12 mouse cellular contexts compared by ENCODE assay signal in genomic region chr7:143122191-143122590, GRCm38 (mm10). TPM values are rescaled to one million over a fixed set of nuclear protein-coding genes. Genes with fewer than 3 reads are reported as not detected.
A peak's percentile ranks its signal among the peaks of the same experiment; 100 is the strongest.
DNase-seq lines count a peak whose midpoint lies in the region; ATAC-seq and TF ChIP-seq lines count a peak whose summit lies in the region.
"Had no signal": no experiment of that assay in that cellular context is flagged by ENCODE, and none has a peak within 500 bp of the region (broad histone marks: within the 10 kb centered on the region; RNA-seq: fewer than 3 reads in every experiment).

No protein-coding gene starts in this region.

- ATAC-seq in heart, postnatal 0 days (ENCODE audit: insufficient read depth, low read depth), result peak; percentile 88
- peak; percentile 21 for ATAC-seq in lung, embryonic 16.5 days (ENCODE audit: low read depth)
- ATAC-seq: forebrain, embryonic 16.5 days had no signal

- H3K27ac ChIP-seq in heart, postnatal 0 days (ENCODE audit: low read depth), result peak overlapping the region; percentile 98
- H3K27ac ChIP-seq in lung, embryonic 16.5 days (ENCODE audit: low read length), result peak overlapping the region; percentile 14
- H3K27ac ChIP-seq: macrophage had no signal

- H3K36me3 ChIP-seq in heart, postnatal 0 days (replicated peaks; ENCODE audit: control insufficient read depth, insufficient read depth, low read length), result no peaks in the 10 kb centered on the region
- H3K36me3 ChIP-seq in lung, embryonic 16.5 days (ENCODE audit: control insufficient read depth, insufficient read depth, low read length), result no peaks in the 10 kb centered on the region

- 19% methylated on average over 5 of the region's 5 CpGs for WGBS in heart, postnatal 0 days
- 52% methylated on average over 5 of the region's 5 CpGs for WGBS in lung, embryonic 16.5 days

- H3K4me3 ChIP-seq in heart, postnatal 0 days (ENCODE audit: low read depth, low read length), result no peak overlapping the region
- no peak overlapping the region for H3K4me3 ChIP-seq in lung, embryonic 16.5 days (ENCODE audit: low read length)

- H3K9ac ChIP-seq in heart, postnatal 0 days (replicated peaks; ENCODE audit: low read depth, low read length), result peak overlapping the region; percentile 43
- H3K9ac ChIP-seq in lung, embryonic 16.5 days (ENCODE audit: low read length), result peak overlapping the region; percentile 13; the same call in 1 of the 2 replicates

- H3K4me2 ChIP-seq in heart, postnatal 0 days (ENCODE audit: low read depth, low read length), result no peak overlapping the region
- H3K4me2 ChIP-seq in lung, embryonic 16.5 days (ENCODE audit: low read depth, low read length), result no peak overlapping the region

- peak; percentile 63 for TF ChIP-seq EP300 in heart, postnatal 0 days (IDR thresholded peaks at IDR 0.05; ENCODE audit: low read depth)

- peaks cover 73% of the 10 kb centered on the region for H3K4me1 ChIP-seq in heart, postnatal 0 days (ENCODE audit: control insufficient read depth, insufficient read depth)
- peaks cover 29% of the 10 kb centered on the region for H3K4me1 ChIP-seq in lung, embryonic 16.5 days (replicated peaks; ENCODE audit: control insufficient read depth, insufficient read depth, low read length)

- no peaks in the 10 kb centered on the region for H3K27me3 ChIP-seq in heart, postnatal 0 days (ENCODE audit: control insufficient read depth, insufficient read depth, low read length)
- no peaks in the 10 kb centered on the region for H3K27me3 ChIP-seq in lung, embryonic 16.5 days (ENCODE audit: control insufficient read depth, insufficient read depth, low read depth, low read length)

- no peak for TF ChIP-seq CTCF in heart, postnatal 0 days (IDR thresholded peaks at IDR 0.05; ENCODE audit: low read depth)

- no peaks in the 10 kb centered on the region for H3K9me3 ChIP-seq in heart, postnatal 0 days (replicated peaks; ENCODE audit: control insufficient read depth, low read length)
- no peaks in the 10 kb centered on the region for H3K9me3 ChIP-seq in lung, embryonic 16.5 days (ENCODE audit: control insufficient read depth, low read length)

- DNase-seq in R1 (ENCODE audit: low read depth, low spot score), result peak; percentile 37
- peak; percentile 76 for DNase-seq in adrenal gland, adult 8-10 months
- DNase-seq in heart, postnatal 0 days (ENCODE audit: low spot score), result peak; percentile 91
- no peak for DNase-seq in cerebellum, adult 9-11 months
- DNase-seq in thymus, postnatal 10 days (ENCODE audit: low spot score in 2 of 2), result no peak
- no peak for DNase-seq in spleen, postnatal 14 days (ENCODE audit: low spot score in 2 of 2)
- DNase-seq: cerebellum, adult 18-20 months; thymus, adult 18-20 months had no signal

RNA-seq across cellular contexts. Expression of gene Kcnq1, which starts 16.0 kb away (rescaled TPM):
- total RNA-seq in adrenal gland, adult 8-10 months (2022), result 10 to 100 TPM in 2 of 4 experiments, 1 to 10 TPM in 2; 3.7 to 14.9 (median 9.0) TPM
- 73.3 and 75.9 TPM in 2 replicates for total RNA-seq in heart, postnatal 0 days (2014; rRNA removed; ENCODE audit: low replicate concordance)
- 36.4 and 37.2 TPM in 2 replicates for polyA plus RNA-seq in heart, postnatal 0 days (2015; fragmentation: Nextera tagmentation; extraction: Ambion mirVana)
- polyA plus RNA-seq in lung, embryonic 16.5 days (2015; fragmentation: Nextera tagmentation; extraction: Ambion mirVana), result 7.1 and 9.6 TPM in 2 replicates
- total RNA-seq: neutrophil, adult 5-6 weeks had no signal

RNA-seq across cellular contexts. Expression of gene Trpm5, which starts 27.7 kb away (rescaled TPM):
- under 1 TPM; 0.17 to 0.32 (median 0.27) TPM for total RNA-seq in adrenal gland, adult 8-10 months (2022)
- total RNA-seq in heart, postnatal 0 days (2014; rRNA removed; ENCODE audit: low replicate concordance), result 0.61 and 2.1 TPM in 2 replicates
- 0.70 and 1.6 TPM in 2 replicates for polyA plus RNA-seq in heart, postnatal 0 days (2015; fragmentation: Nextera tagmentation; extraction: Ambion mirVana)
- 3.9 and 4.8 TPM in 2 replicates for polyA plus RNA-seq in lung, embryonic 16.5 days (2015; fragmentation: Nextera tagmentation; extraction: Ambion mirVana)
- total RNA-seq: neutrophil, adult 5-6 weeks had no signal
- polyA plus RNA-seq: macrophage had no signal

RNA-seq across cellular contexts. Expression of gene Tssc4, which starts 53.1 kb away (rescaled TPM):
- 10 to 100 TPM; 26.5 to 36.9 (median 33.5) TPM for total RNA-seq in adrenal gland, adult 8-10 months (2022)
- total RNA-seq in heart, postnatal 0 days (2014; rRNA removed; ENCODE audit: low replicate concordance), result 61.9 and 71.7 TPM in 2 replicates
- polyA plus RNA-seq in heart, postnatal 0 days (2015; fragmentation: Nextera tagmentation; extraction: Ambion mirVana), result 33.7 and 34.0 TPM in 2 replicates
- polyA plus RNA-seq in lung, embryonic 16.5 days (2015; fragmentation: Nextera tagmentation; extraction: Ambion mirVana), result 98.9 and 100 TPM in 2 replicates

Comparison
In these comparisons a context has a peak if more than half of its experiments do, and no peak if none do; other contexts are left out.
1. DNase-seq: peak in R1 (single experiment), adrenal gland, adult 8-10 months (single experiment) and heart, postnatal 0 days (single experiment); none in cerebellum, adult 9-11 months (single experiment), thymus, postnatal 10 days (0 of 2) and spleen, postnatal 14 days (0 of 2).